Mouse (Mus musculus): ENCODE results near the gene Cand2. TPM values are rescaled to one million over a fixed set of nuclear protein-coding genes. Genes with fewer than 3 reads are reported as not detected.
A peak's percentile ranks its signal among the peaks of the same experiment; 100 is the strongest.

The Cand2 gene
- total RNA-seq (2014; fragmentation: Nextera tagmentation) (2.2 and 2.9 TPM in 2 replicates), total RNA-seq (2017) (0.95 and 1.2 TPM in 2 replicates)

GRCm38 (mm10) chr6:115774501-115774921, at the start of gene Cand2:
Gene Cand2, plus strand, starts transcription at chr6:115774538.
- ATAC-seq (replicated peaks; ENCODE audit: poor library complexity, severe bottlenecking): peak; percentile 55

- ATAC-seq (replicated peaks; ENCODE audit: poor library complexity, severe bottlenecking): peak; percentile 72
These were observed 47.2 kb upstream of the Cand2 start for GRCm38 (mm10) chr6:115727108-115727507.

GRCm38 (mm10) chr6:115727570-115727969, 46.8 kb upstream of the Cand2 start:
- ATAC-seq (replicated peaks; ENCODE audit: poor library complexity, severe bottlenecking): no peak

- no peak for ATAC-seq (replicated peaks; ENCODE audit: poor library complexity, severe bottlenecking)
These were observed 43.6 kb upstream of the Cand2 start for GRCm38 (mm10) chr6:115730560-115731342.

GRCm38 (mm10) chr6:115732341-115732928, 41.9 kb upstream of the Cand2 start:
- ATAC-seq (replicated peaks; ENCODE audit: poor library complexity, severe bottlenecking): no peak

- ATAC-seq (replicated peaks; ENCODE audit: poor library complexity, severe bottlenecking): no peak
These were observed 39.4 kb upstream of the Cand2 start for GRCm38 (mm10) chr6:115734909-115735308.

- no peak for ATAC-seq (replicated peaks; ENCODE audit: poor library complexity, severe bottlenecking)
These were observed 35.3 kb upstream of the Cand2 start for GRCm38 (mm10) chr6:115739056-115739455.

- peak; percentile 93 for ATAC-seq (replicated peaks; ENCODE audit: poor library complexity, severe bottlenecking)
These were observed 30.8 kb upstream of the Cand2 start for GRCm38 (mm10) chr6:115743569-115743968.

- ATAC-seq (replicated peaks; ENCODE audit: poor library complexity, severe bottlenecking): no peak
These were observed 28.0 kb upstream of the Cand2 start for GRCm38 (mm10) chr6:115746326-115746725.

- no peak for ATAC-seq (replicated peaks; ENCODE audit: poor library complexity, severe bottlenecking)
These were observed 18.8 kb upstream of the Cand2 start for GRCm38 (mm10) chr6:115755536-115755935.

- peak; percentile 47 for ATAC-seq (replicated peaks; ENCODE audit: poor library complexity, severe bottlenecking)
These were observed 15.3 kb upstream of the Cand2 start for GRCm38 (mm10) chr6:115758981-115759435.

- ATAC-seq (replicated peaks; ENCODE audit: poor library complexity, severe bottlenecking): peak; percentile 68
These were observed 14.9 kb upstream of the Cand2 start for GRCm38 (mm10) chr6:115759461-115759860.

GRCm38 (mm10) chr6:115760137-115760536, 14.2 kb upstream of the Cand2 start:
- no peak for ATAC-seq (replicated peaks; ENCODE audit: poor library complexity, severe bottlenecking)

- ATAC-seq (replicated peaks; ENCODE audit: poor library complexity, severe bottlenecking): no peak
These were observed 13.4 kb upstream of the Cand2 start for GRCm38 (mm10) chr6:115760982-115761381.

GRCm38 (mm10) chr6:115761995-115762756, 12.2 kb upstream of the Cand2 start, which contains the start of gene Tmem40:
Gene Tmem40, minus strand, starts transcription at chr6:115762410.
- ATAC-seq (replicated peaks; ENCODE audit: poor library complexity, severe bottlenecking): no peak

- ATAC-seq (replicated peaks; ENCODE audit: poor library complexity, severe bottlenecking): peak; percentile 54
These were observed 10.2 kb upstream of the Cand2 start for GRCm38 (mm10) chr6:115764179-115764578.

- peak; percentile 32 for ATAC-seq (replicated peaks; ENCODE audit: poor library complexity, severe bottlenecking)
These were observed 7.0 kb upstream of the Cand2 start for GRCm38 (mm10) chr6:115767357-115767756.

GRCm38 (mm10) chr6:115768207-115768606, 6.1 kb upstream of the Cand2 start:
- 0 out of 2 replicates have a peak, but pooled peaks have one; percentile 10 for ATAC-seq (replicated peaks; ENCODE audit: poor library complexity, severe bottlenecking)

- no peak for ATAC-seq (replicated peaks; ENCODE audit: poor library complexity, severe bottlenecking)
These were observed 4.2 kb upstream of the Cand2 start for GRCm38 (mm10) chr6:115770059-115770670.

- ATAC-seq (replicated peaks; ENCODE audit: poor library complexity, severe bottlenecking): no peak
These were observed 3.5 kb upstream of the Cand2 start for GRCm38 (mm10) chr6:115770852-115771251.

Data from granulocyte monocyte progenitor cell, adult 5-6 weeks (primary cell).